Mouse (Mus musculus) regulatory T cell (primary cell): ENCODE results near the gene Zfp618.

Experiments
- in situ Hi-C: fragments of 300-600 bp; cut with MboI, MseI; formaldehyde crosslinking; loops from one replicate; pipeline ENCODE4 v1.15.1; 2025; ENCODE audit warnings: high pct_unique_total_duplicates

Gene Zfp618

GRCm38 (mm10) chr4:63031240-63031639, 65.9 kb downstream of the Zfp618 start:
- in situ Hi-C loops: loop anchor here (5.0 kb wide), 1 partner anchor 71 kb away; no protein-coding TSS in a partner anchor

- in situ Hi-C loops: loop anchor here (5.0 kb wide), 1 partner anchor 70 kb away; no protein-coding TSS in a partner anchor
Observed at GRCm38 (mm10) chr4:63032581-63033006, 67.2 kb downstream of the Zfp618 start.

DNA sequence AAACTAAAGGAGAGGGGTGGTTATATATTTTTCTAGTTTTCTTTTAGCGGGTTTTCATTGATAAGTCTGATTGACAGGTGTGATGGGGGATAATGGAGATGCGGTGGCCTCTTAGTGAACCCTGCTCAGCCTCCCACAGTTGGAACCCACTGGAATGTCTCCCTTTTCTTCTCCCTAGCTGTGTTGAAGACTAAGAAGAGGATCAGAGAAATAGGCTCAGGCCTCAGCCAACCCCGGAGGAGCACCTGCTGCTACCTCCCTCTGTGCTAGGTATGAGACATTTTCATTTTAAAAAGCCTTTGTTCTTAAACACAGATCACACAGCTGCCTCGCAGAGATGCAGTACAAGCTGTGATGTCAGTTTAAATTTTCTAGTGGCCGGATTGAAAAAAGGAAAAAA, 68.4 kb downstream of the Zfp618 start:
- in situ Hi-C loops: loop anchor here (5.0 kb wide), 1 partner anchor 69 kb away; no protein-coding TSS in a partner anchor

GRCm38 (mm10) chr4:63035991-63036390, 70.6 kb downstream of the Zfp618 start:
- in situ Hi-C loops: no loop called here

DNA sequence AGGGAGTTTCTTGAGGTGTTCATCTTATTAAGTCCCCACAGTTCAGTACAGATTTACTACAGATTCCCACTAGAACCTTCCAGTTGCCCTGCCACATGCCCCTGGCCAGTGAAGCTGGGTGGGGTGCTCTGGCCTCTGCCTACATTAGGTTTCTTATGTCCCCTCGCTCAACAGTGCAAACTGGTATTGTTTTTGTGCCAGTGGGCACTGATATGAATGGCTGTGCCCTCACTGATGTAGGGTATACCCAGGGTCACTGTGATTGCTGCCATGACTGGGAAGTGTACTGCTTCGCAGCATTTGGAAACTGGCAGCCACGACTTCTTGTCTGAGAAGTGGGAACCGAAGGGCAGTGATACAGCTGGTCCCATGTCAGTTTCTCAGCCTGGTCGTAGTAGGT, 71.4 kb downstream of the Zfp618 start:
- in situ Hi-C loops: no loop called here

- in situ Hi-C loops: no loop called here
Observed at GRCm38 (mm10) chr4:63037555-63037954, 72.2 kb downstream of the Zfp618 start.

DNA sequence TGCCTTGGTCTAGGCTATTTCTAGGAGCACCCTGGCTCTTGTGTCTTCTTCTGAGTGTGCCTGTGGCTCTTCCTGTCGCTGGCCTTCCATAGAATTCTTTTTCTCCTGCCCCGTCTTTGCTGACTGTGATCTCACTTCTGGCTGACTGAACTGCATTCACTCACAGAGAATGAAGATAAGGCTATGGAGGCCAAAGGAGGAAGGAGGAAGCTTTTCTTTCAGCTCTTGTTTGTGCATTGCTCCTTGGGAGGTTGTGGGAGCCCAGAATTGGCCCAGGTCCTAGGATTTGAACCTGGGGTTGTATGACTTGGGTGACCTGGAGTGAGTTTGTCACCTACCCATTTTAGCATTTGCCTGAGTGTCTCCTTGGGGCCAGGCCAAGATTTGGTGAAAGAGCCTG, 72.9 kb downstream of the Zfp618 start:
- in situ Hi-C loops: no loop called here

DNA sequence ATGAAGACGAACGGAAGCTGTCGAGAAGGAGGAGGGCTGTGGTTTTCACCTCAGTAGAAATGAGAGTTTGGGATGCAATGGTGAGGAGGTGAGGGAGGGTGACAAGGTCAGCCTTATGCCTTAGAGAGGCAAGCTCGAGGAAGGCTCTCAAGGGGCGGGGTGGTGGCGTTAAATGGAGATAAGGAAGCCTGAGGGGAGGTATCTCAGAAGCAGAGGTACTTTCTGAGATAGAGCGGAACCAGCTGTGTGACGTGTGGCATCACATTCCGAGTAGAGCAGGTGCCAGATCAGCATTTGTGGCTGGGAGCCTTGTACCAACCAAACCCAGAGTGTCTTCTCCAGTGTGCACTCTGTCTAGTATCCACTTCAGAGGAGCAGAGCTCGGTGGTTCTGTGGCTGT, 73.6 kb downstream of the Zfp618 start:
- in situ Hi-C loops: no loop called here

DNA sequence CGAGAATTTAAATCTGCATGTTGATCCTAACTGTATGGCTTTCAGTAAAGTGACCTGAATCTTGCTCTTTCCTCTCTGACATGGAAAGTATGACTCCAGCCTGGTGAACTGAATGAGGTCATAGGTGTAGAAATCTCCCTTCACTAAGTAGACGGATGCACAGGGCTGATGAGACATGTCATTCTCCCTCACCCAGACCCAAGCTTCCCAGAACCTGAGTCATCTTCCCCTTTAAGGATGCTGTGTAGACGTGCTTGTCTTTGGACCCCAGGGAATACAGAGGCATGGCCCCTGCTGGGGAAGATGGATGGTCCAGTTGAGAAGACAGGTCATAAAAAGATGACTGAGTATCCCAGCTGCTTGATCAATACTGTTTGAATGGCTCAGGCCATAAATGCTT, 83.2 kb downstream of the Zfp618 start:
- in situ Hi-C loops: no loop called here

DNA sequence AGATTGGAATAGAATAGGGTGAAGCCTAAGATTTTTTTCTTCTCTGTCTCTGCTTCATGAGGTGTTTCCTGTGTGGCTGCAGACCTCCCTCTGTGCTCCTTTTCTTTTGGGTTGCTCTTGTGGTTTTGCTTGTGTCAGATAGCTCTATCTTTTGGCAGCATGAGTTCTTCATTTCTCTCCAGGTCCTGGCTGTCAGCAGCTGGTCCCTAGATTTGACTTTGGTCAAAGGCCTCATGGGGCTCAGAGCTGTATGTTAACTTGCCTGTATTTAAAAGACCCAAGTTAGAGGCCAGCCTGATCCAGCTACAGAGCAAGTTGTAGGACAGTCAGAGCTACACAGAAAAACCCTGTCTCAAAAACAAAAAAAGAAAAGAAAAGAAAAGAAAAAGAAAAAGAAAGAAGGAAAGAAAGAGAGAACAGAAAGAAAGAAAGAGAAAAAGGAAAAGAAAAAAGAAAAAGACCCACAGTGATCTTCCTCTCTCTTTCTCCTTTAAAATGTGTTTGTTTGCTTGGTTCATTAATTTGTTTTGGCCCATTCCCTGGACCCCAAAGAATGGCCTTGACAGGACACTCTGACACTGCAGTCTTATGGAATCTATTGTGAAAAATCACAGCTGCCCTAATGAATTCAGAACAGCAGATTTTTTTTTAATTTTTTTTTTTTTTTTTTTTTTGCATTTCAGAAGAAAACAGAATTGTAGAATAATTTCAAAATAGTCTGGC, 84.4 kb downstream of the Zfp618 start:
- in situ Hi-C loops: loop anchor here (10.0 kb wide), 1 partner anchor 495 kb away; the partner anchor contains the start of gene Atp6v1g1

DNA sequence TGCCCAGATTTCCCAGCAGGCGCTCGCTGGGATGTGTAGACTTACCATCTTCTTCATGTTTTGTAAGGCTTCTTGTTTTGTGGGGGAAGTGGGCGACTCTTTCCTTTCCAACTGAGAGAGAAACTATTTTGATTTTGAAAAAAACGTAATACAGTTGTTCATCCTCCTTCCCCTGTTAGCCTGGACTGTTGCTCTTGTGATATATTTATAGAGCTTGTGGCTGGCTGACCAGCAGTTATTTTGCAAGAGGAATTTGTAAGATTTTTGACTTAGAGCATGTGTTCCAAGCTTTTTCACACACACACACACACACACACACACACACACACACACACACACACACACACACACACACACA, 84.9 kb downstream of the Zfp618 start:
- in situ Hi-C loops: loop anchor here (10.0 kb wide), 1 partner anchor 495 kb away; the partner anchor contains the start of gene Atp6v1g1

DNA sequence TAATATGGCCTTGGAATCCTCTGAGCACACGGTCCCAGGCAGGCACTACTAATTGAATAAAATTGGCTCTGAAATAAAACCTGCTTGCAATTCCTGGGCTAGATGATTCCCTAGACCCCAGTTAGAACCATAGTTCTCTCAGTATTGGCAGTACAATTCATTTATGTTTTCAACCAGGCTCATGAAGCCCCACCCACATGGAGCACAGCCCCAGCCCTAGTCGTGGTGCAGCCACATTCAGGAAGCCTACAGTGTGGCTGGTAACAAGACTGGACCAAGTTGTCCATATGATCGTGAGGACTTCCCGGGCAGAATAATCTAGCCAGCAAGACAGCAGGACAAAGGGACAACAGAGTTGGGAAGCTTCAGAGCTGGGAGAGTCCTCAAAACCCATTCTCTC, 85.6 kb downstream of the Zfp618 start:
- in situ Hi-C loops: loop anchor here (10.0 kb wide), 1 partner anchor 494 kb away; the partner anchor contains the start of gene Atp6v1g1

DNA sequence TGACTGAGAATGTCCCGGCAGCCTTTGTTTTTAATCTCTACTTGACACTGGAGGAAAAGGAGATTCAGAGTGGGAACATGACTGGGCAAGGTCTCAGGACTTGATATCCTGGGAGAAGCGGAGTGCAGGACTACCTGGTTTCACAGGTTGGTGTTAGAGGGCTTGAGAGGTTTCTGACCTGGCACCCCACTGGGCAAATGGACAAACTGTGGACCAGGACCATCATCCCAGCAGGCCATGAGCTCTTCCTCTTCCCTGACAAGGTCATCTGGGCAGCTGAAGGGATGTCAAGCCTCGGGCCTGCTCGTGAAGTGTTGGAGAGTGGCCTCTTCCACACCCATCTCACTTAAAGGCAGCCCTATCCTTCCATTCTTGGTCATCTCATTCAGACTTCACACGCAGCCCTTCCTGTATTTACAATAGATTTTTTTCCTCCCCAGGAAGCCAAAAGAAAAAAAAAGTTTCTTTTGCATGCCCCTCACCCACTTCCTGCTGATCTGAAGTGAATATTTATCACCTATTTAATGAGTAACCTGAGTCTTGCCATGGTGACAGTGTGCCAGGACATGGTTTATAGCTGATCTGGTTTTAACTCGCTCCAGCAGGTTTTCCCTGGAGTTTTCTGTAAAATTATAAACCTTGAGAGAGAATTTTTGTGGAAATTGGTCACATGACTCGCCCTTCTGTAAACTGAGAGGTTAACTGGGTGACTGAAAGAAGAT, 86.7 kb downstream of the Zfp618 start:
- in situ Hi-C loops: loop anchor here (10.0 kb wide), 1 partner anchor 493 kb away; the partner anchor contains the start of gene Atp6v1g1

GRCm38 (mm10) chr4:63052662-63053033, 87.3 kb downstream of the Zfp618 start:
- in situ Hi-C loops: loop anchor here (10.0 kb wide), 1 partner anchor 492 kb away; the partner anchor contains the start of gene Atp6v1g1

DNA sequence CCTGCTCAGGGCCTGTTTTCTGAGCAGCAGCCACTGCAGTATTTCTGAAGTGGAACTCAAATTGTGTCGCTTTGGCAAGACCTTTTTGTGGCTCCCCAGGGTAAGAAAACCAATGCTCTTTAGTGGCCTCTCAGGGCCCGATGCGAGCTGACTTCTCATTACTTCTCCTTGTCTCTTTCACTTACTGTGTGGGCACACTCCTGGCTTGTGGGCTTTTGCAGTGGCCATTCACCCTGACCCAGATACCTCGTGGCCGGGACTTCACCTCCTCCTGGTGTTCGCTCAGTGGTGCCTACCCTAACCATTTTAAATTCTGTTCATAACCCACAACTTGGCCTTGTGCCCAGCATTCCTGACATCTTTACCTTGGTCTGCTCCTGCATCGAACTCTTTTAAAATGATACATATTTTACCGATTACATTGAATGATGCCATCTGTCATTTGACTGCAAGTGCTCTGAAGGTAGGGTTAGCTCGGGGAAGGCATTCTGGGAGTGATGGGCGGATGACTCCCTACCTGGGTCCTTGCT, 89.9 kb downstream of the Zfp618 start:
- in situ Hi-C loops: loop anchor here (5.0 to 10.0 kb wide), 2 partner anchors 43 to 490 kb away; partner anchors contain the start of gene Atp6v1g1

DNA sequence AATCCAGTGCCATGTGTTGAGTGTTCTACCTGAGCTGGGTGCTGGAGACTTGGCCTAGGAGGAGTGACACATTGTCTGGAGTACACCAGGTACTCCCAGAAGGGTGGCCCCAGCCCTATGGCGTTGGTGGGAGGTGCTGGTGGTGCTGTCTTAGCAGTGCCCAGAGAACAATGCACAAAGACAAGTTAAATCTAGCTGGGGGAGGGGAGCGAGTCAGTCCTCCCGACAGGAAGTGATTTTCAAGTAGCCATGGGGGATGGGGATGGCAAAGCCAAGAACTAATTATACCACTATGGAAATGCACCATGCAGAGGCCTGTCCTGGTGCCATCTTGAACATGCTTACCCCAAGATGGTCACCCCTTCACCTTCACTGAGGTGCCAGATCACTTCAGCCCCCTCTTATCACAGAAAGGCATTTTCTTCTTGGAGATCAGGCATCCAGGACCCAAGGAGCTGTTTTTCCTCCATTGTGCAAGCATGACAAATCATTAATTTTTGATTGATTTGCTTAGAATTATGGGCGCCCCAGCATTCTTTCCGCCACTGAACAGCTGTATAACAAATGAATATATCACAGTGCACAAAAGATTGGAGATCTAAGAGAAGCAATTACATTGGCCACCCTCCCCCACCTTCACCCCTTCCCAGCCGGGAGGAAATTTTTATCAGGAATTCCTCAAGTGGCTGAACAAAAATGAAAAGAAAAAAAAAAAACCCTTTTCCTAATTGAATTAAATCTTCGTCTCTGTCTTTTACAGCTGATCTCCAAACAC, 91.5 kb downstream of the Zfp618 start:
- in situ Hi-C loops: loop anchor here (5.0 to 10.0 kb wide), 2 partner anchors 45 to 488 kb away; partner anchors contain the start of gene Atp6v1g1

- in situ Hi-C loops: loop anchor here (5.0 to 10.0 kb wide), 2 partner anchors 45 to 487 kb away; partner anchors contain the start of gene Atp6v1g1
Observed at GRCm38 (mm10) chr4:63057581-63057980, 92.2 kb downstream of the Zfp618 start.

- in situ Hi-C loops: loop anchor here (5.0 to 10.0 kb wide), 2 partner anchors 46 to 486 kb away; partner anchors contain the start of gene Atp6v1g1
Observed at GRCm38 (mm10) chr4:63058686-63059085, 93.3 kb downstream of the Zfp618 start.

- in situ Hi-C loops: no loop called here
Observed at GRCm38 (mm10) chr4:63060358-63060757, 95.0 kb downstream of the Zfp618 start.

DNA sequence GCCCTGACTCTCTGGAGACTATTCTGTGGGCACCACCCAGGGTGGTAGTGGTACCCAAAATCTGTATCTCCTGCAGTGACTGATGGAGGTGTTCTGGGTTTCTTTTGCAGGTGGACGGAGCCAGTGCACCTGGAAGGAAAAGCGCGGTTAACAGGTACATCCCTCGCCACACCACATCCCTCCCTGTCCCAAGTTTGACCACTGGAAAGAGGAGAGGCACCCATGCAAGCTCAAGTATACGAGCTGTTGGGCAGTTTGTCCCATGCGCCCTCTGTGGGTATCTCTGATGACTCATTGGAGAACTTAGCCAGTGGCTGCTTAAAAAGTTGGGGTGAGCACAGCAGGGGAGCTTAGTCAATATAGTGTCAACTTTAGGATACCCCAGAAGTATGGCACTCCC, 96.0 kb downstream of the Zfp618 start:
- in situ Hi-C loops: no loop called here

- in situ Hi-C loops: no loop called here
Observed at GRCm38 (mm10) chr4:63063360-63063759, 98.0 kb downstream of the Zfp618 start.
